Mouse (Mus musculus) layer of hippocampus, adult 8-10 months (tissue): ENCODE measurements at regions not wholly inside any gene's neighbourhood (a gene's known extent, or its start where the extent isn't known, plus 50 kb on each side); places are given as distances from the start of the nearest gene placed in this dataset.

Source experiments
- DNase-seq, 2 experiments: peaks; one replicate each; pipeline ENCODE4 v3.0.0; 2022; ENCODE audit warnings: low spot score in 2 of 2

- no peak for DNase-seq
Observed at GRCm38 (mm10) chr4:81970472-81970871, 527.9 kb upstream of the Mpdz start.

DNA sequence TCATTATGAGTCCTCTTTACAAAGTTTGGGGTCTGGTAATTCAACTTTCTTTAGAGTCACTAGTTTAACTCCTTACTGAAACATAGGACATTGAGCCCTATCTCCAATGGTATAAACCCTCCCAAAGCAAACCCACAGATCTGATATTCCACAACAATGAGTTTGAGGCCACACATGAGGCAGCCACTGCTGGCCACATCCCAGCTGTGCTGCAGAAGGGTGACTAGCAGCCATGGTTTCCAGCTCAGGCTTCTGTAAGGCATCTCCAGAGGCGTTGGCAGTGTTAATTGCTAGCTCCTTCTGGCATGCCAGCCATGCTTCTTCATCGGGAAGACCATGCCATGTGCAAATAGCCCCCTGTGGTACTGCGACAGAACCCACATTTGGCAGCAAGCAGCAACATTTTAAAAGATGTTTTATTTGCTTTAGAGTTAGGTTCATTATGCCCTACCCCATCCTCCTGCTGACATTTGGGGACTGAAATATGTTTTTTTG, 527.1 kb upstream of the Mpdz start:
- no peak for DNase-seq

- no peak for DNase-seq
Observed at GRCm38 (mm10) chr4:81966054-81966623, 523.5 kb upstream of the Mpdz start.

GRCm38 (mm10) chr4:81963112-81963511, 520.5 kb upstream of the Mpdz start:
- DNase-seq, result no peak

DNA sequence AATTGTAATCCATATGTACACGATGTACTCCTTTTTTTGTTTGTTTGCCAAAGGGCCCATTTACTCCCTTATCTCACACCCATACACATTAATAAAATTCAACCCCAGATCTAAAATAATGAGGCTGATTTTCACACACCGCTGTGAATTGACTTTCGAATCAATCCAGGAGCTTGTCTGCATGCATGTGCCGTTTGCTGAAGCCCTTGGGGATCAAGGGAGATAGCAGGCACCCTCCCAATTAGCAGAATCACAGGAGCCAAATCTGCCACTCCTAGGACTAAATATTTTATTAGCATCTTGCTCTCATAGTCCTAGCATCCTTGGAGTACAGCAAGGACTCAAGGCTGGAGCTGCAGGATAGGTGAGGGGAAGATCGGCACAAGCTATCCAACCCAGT, 520.0 kb upstream of the Mpdz start:
- DNase-seq, result no peak

- no peak for DNase-seq
Observed at GRCm38 (mm10) chr4:81960552-81961534, 518.2 kb upstream of the Mpdz start.

GRCm38 (mm10) chr4:81956926-81957694, 514.5 kb upstream of the Mpdz start:
- no peak for DNase-seq

DNA sequence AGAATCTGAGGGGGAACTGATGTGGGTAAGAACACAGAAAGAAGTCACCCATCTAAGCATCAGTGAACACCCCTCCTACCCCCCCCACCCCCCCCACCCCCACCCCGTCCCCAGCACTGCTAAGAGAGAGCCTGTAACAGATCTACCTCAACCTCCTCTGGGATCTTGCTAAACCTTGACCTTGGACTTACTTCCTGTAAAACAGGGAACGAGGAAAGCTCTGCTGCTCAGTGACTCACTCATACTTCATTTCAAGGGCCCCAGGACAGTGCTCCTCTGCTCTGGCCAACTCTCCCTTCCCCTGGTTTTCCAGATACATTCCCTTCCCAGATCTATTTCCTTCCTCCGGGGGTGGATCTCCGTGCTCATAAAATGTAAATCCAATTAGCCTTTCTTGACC, 510.4 kb upstream of the Mpdz start:
- no peak for DNase-seq

- peak; percentile 40 to 56 for DNase-seq
Observed at GRCm38 (mm10) chr4:81937384-81937783, 494.8 kb upstream of the Mpdz start.

- peak in 1 of 2 experiments; percentile 42 for DNase-seq
Observed at GRCm38 (mm10) chr4:81930956-81931355, 488.3 kb upstream of the Mpdz start.

GRCm38 (mm10) chr4:81928581-81929244, 486.1 kb upstream of the Mpdz start:
- DNase-seq, result no peak

- no peak for DNase-seq
Observed at GRCm38 (mm10) chr4:81927176-81927714, 484.6 kb upstream of the Mpdz start.

DNA sequence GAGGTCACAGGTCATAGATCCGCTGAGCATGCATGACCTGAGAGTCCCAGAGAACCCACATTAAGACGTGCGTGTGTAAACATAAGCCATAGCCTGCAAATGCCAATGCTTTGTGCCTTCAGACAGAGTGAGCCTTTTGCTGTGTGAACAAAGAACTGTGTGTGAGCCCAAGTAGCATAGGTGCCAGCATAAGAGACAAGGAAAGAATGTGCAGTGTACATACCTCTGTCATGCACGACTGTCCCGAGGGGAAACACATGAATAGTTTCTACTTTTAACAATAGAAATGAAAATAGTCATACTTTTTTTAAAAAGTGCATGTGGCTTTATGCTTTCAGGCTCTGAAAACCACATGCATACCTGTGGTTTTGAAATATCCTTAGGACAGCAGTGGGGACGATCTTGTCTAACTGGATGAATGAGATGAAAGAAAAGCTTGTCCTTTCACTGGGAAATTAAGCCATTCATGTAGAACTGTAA, 484.1 kb upstream of the Mpdz start:
- no peak for DNase-seq

GRCm38 (mm10) chr4:81925611-81926010, 483.0 kb upstream of the Mpdz start:
- no peak for DNase-seq

- DNase-seq, result no peak
Observed at GRCm38 (mm10) chr4:81924120-81924519, 481.5 kb upstream of the Mpdz start.

DNA sequence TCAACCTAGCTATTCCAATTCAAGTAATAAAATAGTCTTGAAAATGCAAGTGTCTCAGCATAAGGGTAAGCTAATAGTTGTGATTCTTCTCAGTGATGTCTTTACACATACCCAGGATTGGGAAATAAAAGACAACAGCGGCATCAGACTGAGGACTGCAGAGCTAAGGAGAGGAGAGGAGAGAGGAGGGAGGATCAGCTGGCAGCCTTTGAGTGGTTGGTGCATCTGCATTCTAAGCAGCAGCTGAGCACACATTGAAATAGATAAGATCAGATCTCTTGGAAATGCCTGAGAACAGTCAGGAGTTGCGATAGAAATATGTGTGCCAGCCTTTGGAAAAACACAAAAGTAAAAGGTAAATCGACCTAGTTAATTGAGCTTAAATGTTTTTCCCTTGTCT, 480.3 kb upstream of the Mpdz start:
- DNase-seq, result no peak

DNA sequence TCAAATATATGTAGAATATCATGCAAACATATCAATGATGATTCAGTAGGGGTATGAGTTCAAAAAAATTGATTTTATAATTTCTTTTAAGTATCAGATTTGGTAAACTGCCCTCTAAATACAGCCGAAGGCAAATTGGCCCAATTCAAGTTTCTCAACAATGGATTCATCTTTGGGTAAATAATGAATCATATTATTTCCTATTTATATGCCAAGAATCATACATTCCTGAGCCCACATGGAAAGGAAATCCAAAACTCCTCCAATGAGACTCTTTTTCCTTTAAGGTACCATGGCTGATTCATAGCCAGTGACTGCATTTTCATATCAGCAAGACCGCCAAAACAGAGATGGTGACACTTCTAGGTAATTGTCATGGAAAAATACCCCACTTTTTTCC, 472.4 kb upstream of the Mpdz start:
- DNase-seq, result no peak

- DNase-seq, result no peak
Observed at GRCm38 (mm10) chr4:81913296-81913695, 470.7 kb upstream of the Mpdz start.

GRCm38 (mm10) chr4:81912653-81913052, 470.0 kb upstream of the Mpdz start:
- DNase-seq, result no peak

DNA sequence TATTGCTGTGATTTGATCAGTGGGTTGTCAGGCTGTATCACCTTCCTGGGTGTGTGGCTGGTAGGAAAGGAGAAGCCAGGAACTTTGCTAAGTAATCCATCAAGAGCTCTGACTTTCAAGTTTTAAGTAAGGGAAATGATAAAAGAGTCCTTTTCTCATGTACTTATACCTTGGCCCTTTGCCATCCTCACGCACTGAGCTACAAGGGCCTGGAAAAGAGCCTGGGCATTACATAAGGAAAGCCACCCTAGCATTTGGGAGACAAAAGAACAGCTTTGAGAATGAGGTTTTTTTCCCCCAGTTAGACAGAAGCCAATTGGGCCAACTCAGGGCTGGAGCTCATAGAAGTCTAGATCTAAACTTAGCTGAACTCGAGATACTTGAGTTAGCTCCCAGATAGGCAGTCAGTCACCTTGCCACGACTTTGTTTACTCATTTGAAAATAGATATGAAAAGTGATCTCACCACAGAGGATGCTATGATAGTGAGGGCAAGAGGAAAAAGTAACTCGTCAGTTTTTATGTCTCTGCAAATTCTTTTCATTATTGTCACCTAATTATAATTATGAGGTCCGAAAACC, 457.4 kb upstream of the Mpdz start:
- no peak for DNase-seq

DNA sequence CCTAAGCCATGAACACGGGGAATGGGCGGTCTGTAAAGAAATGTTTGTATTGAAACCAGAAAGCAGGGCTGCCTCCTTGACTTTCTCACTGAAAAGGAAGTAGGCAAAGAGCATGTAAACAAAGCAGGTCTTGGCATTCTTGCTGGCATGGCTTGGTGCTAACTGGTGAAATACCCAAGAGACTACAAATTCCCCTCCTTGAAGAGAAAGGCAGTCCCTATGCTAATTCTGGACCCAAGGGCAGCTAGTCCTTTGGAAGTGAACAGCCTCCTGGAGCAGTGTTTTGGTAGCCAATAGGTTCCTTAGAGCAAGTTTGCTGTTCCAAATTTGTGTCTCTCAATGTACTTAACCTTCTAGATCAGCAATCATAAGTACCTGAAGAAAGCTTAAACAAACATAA, 456.0 kb upstream of the Mpdz start:
- DNase-seq, result no peak
